Mouse (Mus musculus): ENCODE data around the gene 2310057M21Rik.

2310057M21Rik gene

GRCm38 (mm10) chr7:131318340-131318739, 44.2 kb downstream of the 2310057M21Rik start:
- no peak for DNase-seq

GRCm38 (mm10) chr7:131317587-131317986, 45.0 kb downstream of the 2310057M21Rik start:
- no peak for DNase-seq

GRCm38 (mm10) chr7:131314493-131314892, 48.1 kb downstream of the 2310057M21Rik start:
- no peak for DNase-seq

GRCm38 (mm10) chr7:131306733-131307132, 55.8 kb downstream of the 2310057M21Rik start:
- no peak for DNase-seq

- DNase-seq: no peak
Observed at GRCm38 (mm10) chr7:131303340-131303739, 59.2 kb downstream of the 2310057M21Rik start.

- no peak for DNase-seq
Observed at GRCm38 (mm10) chr7:131297151-131297550, 65.4 kb downstream of the 2310057M21Rik start.
